Mouse (Mus musculus): ENCODE results near the gene Hist1h2bk. TPM values are rescaled to one million over a fixed set of nuclear protein-coding genes. Genes with fewer than 3 reads are reported as not detected.

Hist1h2bk gene
- total RNA-seq, 2 experiments from 2014 or later: 18.0 to 23.9 TPM

Small RNA genes lying within 50 kb of the gene (microRNA-seq; reads per million reads assigned to microRNA genes)
- gene Gm26300 (ENCODE audit: borderline number of aligned reads in 2 of 2) (0 reads per million in 2 experiments), gene Gm44390 (ENCODE audit: borderline number of aligned reads in 2 of 2) (0 reads per million in 2 experiments), gene Gm44486 (ENCODE audit: borderline number of aligned reads in 2 of 2) (0 reads per million in 2 experiments)

Other genes starting within 250 kb of the Hist1h2bk start
- 1 to 10 TPM; 2.5 to 4.4 TPM for gene Hist1h2an, start 248.7 kb upstream of the Hist1h2bk start, total RNA-seq (2021)
- 1 to 10 TPM; 5.8 to 8.9 TPM for gene Hist1h2bp, start 248.4 kb upstream of the Hist1h2bk start, total RNA-seq (2021)
- 10 to 100 TPM; 45.1 to 68.5 TPM for gene Hist1h2bq, start 225.7 kb upstream of the Hist1h2bk start, total RNA-seq (2021)
- 10 to 100 TPM in 1 of 2 experiments, 1 to 10 TPM in 1; 3.6 to 44.2 TPM for gene Hist1h2ao, start 225.4 kb upstream of the Hist1h2bk start, total RNA-seq (2021)
- 100 to 1,000 TPM; 185 to 195 TPM for gene Hist1h4m, start 224.1 kb upstream of the Hist1h2bk start, total RNA-seq (2021)
- 10 to 100 TPM; 33.0 to 84.6 TPM for gene Hist1h4n, start 203.7 kb upstream of the Hist1h2bk start, total RNA-seq (2021)
- 10 to 100 TPM in 1 of 2 experiments, 1 to 10 TPM in 1; 8.6 to 29.1 TPM for gene Hist1h2ap, start 202.4 kb upstream of the Hist1h2bk start, total RNA-seq (2021)
- gene Hist1h2br, start 202.1 kb upstream of the Hist1h2bk start, total RNA-seq (2021): 10 to 100 TPM; 43.9 to 68.8 TPM
- gene Zfp184, start 90.8 kb upstream of the Hist1h2bk start, total RNA-seq (2021): 1 to 10 TPM in 1 of 2 experiments, under 1 TPM in 1; 0.80 to 1.5 TPM
- not detected for gene Pom121l2, start 54.7 kb upstream of the Hist1h2bk start, total RNA-seq (2021)
- gene Prss16, start 26.1 kb upstream of the Hist1h2bk start, total RNA-seq (2021): under 1 TPM in 1 of 2 experiments, not detected in 1; 0.96 TPM
- gene Hist1h2ah, start 302 bp upstream of the Hist1h2bk start, total RNA-seq (2021): 10 to 100 TPM in 1 of 2 experiments, not detected in 1; 16.5 TPM
- gene Hist1h4i, start 5.5 kb downstream of the Hist1h2bk start, total RNA-seq (2021): 10 to 100 TPM; 40.1 to 68.2 TPM
- gene Hist1h2ag, start 7.1 kb downstream of the Hist1h2bk start, total RNA-seq (2021): 10 to 100 TPM; 11.9 to 12.2 TPM
- gene Hist1h2bj, start 7.3 kb downstream of the Hist1h2bk start, total RNA-seq (2021): 10 to 100 TPM in 1 of 2 experiments, 1 to 10 TPM in 1; 8.0 to 15.6 TPM
- gene Vmn1r188, start 48.6 kb downstream of the Hist1h2bk start, total RNA-seq (2021): not detected
- not detected for gene Vmn1r189, start 70.0 kb downstream of the Hist1h2bk start, total RNA-seq (2021)
- not detected for gene Vmn1r191, start 148.1 kb downstream of the Hist1h2bk start, total RNA-seq (2021)
- gene Vmn1r192, start 155.3 kb downstream of the Hist1h2bk start, total RNA-seq (2021): not detected
- gene Vmn1r193, start 187.3 kb downstream of the Hist1h2bk start, total RNA-seq (2021): not detected
- not detected for gene Vmn1r194, start 208.3 kb downstream of the Hist1h2bk start, total RNA-seq (2021)
- gene Vmn1r195, start 234.7 kb downstream of the Hist1h2bk start, total RNA-seq (2021): not detected